Mouse (Mus musculus) layer of hippocampus, adult 9-10 months (tissue): ENCODE data around the gene Rgl2.
A peak's percentile ranks its signal among the peaks of the same experiment; 100 is the strongest.
"Not testable (repeated sequence)": the region's sequence is repeated elsewhere in the genome, so short reads cannot be mapped to it uniquely, and the experiment has no call there.

Experiments used
- DNase-seq: peaks from one replicate; pipeline ENCODE4 v3.0.0; 2022; ENCODE audit warnings: low spot score

Gene Rgl2

DNA sequence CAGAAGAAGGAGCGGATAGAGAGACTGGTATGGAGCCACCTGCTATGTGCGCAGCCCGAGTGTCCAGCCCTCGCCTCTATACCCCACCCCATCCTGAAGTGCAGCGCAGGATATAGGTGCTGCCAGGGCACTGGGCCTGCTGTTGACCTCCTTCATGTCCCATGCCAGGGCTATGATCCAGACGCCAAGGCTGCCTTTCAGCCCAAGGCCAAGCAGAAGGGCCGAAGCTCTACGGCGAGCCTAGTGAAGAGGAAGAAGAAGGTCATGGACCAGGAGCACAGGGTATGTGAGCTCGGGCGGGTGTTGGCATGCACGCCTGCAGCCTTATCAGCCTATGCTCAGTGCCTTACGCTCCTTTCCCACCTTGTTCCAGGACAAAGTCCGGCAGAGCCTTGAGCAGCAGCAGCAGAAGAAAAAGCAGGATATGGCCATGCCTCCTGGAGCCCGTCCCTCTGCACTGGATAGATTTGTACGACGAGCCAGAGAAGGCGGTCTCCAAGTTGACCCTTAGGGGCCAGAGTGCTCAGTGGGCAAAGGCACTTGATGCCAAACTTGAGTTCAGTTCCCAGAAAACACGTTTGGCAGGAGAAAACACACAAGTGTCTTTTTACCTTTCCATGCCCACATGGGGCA lies 19.7 kb downstream of the Rgl2 start:
- no peak for DNase-seq

DNA sequence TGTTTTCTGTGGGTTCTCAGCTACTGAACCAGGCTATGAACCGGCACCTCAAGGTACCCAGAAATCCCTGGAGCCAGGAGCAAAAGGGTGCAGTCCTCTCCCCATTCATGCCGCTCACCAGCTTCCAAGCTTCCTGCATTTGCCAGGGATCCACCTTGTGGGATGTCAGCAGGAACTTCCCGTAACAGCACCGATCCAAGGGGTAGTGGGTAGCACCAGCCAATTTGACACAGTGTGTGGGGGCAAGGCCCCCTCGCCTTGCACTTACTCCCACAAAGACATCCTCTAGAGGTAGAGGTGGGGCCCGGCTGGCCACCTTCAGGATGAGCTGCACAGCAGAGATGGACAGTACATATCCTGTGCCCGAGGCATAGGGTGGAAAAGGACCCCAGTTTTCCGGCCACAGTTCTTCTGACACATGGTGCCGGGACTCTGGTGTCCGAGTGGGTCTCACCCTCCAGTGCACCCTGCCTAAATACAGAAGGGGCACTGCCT lies 20.8 kb downstream of the Rgl2 start:
- no peak for DNase-seq

DNA sequence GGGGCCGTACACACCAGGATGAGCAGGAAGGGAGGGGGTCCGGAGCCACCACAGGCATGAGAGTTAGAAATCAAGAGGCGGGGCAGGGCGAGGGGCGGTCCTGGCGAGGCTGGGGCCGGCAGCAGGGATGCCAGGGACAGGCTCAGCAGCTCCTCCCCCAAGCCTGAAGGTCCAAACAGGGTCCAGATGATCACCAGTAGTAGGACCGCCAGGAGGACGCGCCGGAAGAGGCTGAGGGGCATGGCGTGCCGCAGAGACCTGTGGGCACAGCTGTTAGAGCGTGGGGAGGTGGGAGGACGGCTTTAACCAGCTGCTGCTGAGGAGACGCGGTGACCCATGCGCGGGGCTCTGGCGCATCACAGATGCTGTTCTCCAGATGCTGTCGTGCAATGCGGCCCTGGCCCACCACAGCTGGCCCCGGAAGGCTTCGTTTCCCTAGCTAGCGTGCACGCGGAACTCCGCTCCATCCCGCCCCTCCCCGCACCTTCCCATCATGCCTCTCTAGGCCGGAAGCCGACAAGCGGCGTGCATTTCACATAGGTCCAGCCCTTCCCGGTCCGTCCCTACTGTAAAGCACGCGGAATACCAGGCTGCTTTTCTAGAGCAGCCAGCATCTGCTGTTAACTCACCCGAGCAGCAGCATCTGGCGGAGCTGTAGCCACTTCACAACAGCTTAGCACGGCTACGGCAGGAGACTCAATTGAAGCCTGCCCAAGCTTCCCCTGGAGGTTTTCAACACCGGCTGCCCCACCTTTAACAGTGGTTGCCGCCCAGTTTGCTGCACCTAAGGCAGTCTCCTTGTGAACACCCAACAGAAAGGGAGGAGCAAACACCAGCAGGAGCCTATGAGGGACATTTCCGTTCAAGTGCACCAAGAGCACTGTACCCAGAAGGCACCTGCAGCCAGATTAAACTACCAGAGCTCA lies 21.9 kb downstream of the Rgl2 start, which contains the start of gene B3galt4:
Gene B3galt4 (minus strand): TSS at position 468 of the 926 bp plus-strand sequence.
- DNase-seq = no peak

DNA sequence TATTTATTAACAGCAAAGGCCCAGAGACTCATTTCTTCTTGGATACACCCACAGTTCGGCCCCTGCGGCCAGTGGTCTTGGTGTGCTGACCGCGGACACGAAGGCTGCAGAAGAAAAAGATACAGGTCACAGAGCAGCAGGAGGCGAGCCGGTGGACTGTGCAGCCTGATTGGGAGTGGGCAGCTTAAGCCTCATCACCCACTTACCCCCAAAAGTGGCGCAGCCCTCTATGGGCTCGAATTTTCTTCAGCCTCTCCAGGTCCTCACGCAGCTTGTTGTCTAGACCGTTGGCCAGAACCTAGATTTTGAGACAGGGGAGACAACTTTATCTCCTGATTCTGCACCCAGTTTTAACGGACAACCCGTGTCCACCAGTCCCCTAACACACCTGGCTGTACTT lies 22.7 kb downstream of the Rgl2 start:
- not testable (repeated sequence) for DNase-seq

DNA sequence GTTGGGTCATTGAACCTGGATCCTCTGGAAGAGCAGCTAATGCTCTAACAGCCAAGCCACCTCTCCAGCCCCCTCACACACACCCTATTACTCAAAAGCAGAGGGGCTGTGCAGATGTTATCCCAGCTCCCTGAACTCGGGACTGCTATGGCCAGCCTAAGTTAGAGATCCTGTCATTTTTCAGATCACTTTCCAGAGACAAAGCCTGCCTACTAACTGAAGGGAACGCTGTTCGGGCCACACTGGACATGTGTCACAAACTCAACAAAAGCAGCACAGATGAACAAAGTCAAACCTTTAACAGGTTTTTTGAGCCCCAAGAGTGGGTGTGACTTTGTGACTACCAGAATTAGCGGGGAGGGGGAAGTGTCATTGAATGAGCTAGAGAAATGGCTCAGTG lies 23.5 kb downstream of the Rgl2 start:
- no peak for DNase-seq

DNA sequence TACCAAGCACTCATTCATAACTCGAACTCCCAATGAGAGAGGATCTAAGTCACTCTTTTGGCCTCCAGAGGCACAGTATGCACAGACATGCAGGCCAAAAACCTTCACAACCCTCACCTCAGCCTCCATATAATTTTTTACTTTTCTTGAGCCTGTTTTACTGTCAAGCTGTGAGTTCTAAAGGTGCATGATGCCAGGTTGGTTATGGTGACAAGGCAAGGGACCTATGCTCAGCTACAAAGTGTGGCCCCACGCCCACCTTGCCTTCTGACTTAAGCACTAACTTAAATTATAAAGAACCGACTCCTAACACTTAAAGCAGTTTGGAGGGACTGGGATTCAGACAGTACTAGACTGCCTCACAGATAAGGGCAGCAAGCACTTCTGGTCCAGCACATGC lies 24.0 kb downstream of the Rgl2 start:
- no peak for DNase-seq

DNA sequence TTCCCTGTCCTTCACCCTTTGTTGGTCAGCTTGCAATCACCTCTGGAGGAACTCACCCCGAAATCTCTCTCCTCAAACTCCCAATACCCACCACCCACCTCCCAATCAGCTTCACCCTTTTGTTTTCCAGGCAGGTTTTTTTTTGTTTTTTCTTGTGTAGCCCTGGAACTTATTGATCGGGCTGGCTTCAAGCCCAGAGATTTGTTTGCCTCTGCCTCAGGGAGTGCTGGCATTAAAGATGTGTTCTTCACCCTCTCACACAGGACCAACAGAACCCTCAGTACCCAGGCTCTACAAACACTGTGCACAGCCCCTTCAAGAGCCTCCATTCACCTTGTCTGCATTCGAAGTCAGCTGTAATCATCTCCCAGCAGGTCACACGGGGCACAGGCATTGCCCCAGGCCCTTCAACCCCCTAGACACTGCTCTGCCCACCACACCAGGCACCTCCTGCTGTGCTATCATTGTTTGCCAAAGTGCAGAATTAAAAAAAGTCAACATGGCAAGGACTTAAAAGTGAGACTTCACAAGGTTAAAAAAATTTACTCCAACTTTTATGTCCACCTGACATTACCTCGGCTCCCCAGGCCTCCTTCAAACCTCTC lies 24.7 kb downstream of the Rgl2 start:
- DNase-seq = no peak

DNA sequence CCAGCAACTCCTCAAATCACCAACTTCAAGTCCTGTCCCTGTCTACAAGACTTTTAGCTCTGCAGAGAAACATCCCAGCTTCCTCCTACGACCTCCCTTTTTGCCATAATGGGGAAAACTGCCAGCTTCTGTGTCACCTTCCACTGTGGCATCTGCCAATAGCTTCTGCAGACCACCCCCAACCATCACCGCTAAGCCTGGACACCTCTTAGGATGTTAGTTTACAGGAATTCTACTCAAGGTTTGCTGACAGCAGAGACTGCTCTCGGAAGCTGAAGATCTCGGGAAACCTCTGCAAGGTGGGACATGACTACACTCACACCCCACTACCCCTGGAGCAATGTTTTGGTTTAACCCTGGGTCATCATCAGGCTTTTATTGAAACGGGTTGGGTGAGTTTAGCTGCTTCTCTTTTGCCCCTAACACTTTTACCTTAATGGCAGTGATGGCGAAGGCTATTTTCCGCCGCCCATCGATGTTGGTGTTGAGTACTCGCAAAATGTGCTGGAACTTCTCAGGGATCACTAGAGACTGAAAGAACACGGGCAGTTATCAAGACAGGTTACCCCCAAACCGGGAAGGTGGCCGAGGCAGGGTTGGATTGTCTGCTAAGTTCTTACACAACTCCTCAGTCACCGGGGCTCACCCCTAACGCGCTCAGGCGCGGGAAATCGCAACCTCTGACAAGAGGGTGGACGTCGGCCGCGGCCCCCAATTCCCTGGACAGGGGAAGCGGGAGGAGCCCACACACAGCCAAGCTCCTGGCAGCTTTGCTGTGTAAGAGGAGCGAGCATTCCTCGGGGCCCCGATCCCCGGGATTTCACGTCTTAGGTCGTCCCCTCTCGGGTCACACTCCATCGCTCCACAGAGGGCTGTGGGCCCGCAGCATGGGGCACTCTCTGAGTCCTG lies 25.6 kb downstream of the Rgl2 start:
- no peak for DNase-seq

DNA sequence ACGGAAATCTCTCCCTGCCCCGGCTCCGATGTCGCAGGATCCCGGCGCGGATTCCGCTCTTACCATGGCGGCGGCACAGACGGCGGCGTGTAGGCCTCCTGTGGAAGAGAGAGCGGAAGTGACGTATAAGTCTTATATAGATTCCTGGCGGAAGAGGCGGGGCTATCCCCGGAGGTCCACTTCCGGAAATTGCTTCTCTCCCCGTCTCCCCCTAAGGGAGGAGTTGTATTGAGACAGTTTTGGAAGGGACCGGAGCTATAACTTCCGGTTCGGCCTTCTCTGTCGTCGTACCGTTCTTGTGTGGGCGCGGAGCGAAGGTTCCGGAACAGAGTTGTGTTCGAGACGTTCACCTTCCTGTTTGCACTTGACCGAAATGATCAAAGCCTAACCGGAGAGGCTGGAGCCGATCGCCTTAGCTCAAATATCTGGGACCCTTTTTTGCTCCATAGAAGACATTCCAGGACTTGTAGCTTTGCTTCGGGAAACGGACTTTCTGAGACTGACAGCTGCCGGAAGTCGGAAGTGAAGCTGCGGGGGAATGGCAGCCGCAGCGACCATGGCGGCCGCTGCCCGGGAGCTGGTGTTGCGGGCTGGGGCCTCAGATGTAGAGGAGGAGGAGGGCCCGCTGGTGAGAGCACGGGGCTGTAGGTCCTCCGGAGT lies 26.3 kb downstream of the Rgl2 start, which contains the start of the genes Vps52 and Rps18:
Gene Vps52 (plus strand): TSS at position 258 of the 660 bp plus-strand sequence.
Gene Rps18 (minus strand): TSS at position 447 of the 660 bp plus-strand sequence.
- DNase-seq = peak; percentile 95

DNA sequence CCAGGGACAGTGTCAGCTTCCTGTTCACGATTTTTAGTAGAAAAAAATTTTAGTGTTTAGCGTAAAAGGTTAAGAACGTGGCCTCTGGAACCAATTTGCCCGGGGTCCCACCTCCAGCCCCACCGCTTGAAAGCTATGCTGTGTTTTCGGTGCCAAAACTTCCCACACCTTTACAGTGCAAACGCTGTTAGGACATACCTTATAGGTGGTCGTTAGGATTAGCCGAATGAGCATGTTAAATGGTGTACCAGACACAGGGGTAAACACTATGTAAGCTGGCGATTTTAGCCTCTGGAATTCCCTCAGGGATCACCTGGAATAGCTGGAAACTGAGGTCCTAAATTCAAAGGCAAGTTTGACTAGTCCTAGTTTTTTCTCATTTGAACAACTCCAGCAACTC lies 27.0 kb downstream of the Rgl2 start:
- DNase-seq = no peak

DNA sequence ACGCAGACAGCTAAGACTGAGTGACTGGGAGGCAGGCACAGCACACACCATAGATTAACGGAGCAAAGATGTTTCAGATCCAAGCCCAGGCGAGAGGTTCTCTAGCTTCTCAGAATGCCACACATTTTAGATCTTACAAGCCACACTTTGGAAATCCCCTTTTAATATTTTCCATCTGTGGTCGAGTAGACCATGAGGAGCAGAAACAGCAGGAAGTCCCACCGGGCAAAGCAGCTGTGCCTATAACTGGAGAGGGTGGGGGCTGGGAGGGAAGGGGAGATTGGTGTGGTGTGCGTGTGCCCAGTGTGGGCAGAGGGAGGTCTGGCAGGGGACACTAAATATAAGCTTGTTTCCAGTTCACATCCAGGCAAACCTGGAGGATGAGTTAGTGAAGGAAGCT lies 28.1 kb downstream of the Rgl2 start:
- no peak for DNase-seq

DNA sequence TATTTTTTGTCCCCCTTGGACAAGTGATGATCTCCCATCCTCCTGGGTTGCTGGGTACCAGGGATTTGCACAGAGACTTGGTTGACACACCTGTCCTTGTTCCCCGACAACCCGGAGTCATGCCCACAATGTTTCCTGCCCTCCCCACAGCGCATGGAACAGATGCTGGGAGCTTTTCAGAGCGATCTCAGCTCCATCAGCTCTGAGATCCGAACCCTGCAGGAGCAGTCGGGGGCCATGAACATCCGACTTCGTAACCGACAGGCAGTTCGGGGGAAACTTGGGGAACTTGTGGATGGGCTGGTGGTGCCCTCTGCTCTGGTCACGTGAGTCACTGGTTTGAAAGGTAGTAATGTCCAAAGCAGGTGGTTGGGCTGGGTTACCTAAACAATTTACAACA lies 29.1 kb downstream of the Rgl2 start:
- DNase-seq = no peak

DNA sequence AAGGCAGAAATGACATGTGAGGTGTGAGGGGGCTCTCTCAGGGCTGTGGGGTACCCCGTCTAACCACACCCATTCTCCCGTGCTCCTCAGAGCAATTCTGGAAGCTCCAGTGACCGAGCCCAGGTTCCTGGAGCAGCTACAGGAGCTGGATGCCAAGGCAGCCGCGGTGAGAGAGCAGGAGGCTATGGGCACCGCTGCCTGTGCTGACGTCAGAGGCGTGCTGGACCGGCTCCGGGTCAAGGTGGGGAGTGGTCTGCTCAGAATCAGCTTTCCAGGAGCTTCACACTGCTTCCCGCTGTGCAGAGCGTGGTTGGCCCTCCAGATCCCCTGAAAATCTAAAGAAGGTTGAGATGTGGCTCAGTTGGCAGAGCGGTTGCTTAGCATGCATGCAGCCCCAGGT lies 29.8 kb downstream of the Rgl2 start:
- DNase-seq = no peak

DNA sequence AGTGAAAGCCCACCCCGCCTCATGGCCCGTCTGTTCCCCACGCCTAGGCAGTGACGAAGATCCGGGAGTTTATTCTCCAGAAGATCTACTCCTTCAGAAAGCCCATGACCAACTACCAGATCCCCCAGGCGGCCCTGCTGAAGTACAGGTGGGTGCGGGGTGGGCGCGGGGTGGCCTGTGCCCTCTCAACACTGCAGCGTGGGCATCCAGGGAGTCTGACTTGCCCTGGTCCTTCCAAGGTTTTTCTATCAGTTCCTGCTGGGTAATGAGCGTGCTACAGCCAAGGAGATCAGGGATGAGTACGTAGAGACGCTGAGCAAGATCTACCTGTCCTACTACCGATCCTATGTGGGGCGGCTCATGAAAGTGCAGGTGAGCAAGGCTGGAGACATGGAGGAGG lies 30.6 kb downstream of the Rgl2 start:
- DNase-seq = no peak

DNA sequence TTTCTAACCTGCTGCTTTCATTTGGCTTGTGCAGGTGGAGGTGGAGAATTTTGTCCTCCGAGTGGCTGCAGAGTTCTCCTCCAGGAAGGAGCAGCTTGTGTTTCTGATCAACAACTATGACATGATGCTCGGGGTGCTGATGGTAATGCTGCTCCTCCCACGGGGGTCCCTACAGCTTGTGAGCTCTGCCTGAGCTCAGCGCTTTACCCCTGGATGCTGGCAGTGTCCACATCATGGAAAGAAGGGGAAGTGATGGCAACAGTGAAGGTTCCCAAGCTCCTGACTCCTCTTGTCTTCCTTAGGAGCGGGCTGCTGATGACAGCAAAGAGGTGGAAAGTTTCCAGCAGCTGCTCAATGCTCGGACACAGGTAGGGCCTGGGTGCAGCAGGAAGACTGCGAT lies 33.5 kb downstream of the Rgl2 start:
- no peak for DNase-seq

DNA sequence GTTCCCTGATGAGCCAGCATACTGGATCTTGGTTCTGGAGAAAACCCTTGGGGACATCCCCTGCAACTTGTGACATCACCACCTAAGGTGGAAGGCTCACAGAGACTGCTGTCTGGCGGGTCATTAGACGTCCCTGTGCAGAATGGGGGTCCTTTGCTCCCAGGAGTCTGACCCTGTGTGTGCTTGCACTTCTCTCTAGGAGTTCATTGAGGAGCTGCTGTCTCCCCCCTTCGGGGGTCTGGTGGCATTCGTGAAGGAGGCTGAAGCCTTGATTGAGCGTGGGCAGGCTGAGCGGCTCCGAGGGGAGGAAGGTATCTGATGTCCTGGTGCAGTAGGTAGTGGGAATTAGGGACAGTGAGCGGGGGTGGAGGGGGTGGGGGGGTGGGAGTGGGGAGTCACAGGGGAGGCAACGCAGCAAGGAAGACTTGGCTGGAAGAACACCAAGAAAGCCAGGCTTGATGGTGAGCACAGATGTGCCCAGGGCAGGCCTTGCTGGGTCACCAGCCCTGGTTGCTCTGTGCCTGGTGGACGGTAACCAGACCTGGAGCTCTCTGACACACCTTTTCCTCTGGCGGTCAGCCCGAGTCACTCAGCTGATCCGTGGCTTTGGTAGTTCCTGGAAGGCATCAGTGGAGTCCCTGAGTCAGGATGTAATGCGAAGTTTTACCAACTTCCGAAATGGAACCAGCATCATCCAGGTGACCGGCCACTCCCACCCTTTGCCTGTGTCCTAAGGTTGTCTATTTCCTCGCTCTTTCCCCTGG lies 35.9 kb downstream of the Rgl2 start:
- no peak for DNase-seq

DNA sequence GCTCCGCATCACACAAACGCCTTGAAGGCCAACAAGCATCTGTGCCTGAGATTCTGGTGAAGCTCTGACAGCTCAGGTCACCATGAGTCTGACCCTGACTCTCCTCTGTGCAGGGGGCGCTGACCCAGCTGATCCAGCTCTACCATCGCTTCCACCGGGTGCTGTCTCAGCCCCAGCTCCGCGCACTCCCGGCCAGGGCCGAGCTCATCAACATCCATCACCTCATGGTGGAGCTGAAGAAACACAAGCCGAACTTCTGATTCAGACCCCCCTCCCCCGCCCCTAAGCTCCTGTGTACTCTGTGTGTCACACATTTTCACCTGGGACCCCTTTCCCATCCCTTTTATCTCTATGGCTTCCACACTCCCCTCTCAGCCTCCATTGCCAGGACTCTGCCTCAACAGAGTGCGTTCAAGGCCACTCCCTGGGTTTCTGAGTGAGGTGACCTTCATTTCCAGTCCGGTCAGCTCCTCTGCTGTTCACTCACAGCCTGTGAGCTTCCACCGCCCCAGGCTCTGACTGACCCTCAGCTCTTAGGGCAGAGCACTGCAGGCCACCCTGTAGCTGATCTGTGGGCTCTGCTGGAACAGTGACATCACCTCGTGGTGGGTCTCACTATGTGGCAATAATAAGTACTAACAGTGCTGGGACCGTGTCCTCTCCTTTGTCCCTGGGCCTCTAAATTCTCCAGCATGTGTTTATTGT lies 36.7 kb downstream of the Rgl2 start:
- no peak for DNase-seq

DNA sequence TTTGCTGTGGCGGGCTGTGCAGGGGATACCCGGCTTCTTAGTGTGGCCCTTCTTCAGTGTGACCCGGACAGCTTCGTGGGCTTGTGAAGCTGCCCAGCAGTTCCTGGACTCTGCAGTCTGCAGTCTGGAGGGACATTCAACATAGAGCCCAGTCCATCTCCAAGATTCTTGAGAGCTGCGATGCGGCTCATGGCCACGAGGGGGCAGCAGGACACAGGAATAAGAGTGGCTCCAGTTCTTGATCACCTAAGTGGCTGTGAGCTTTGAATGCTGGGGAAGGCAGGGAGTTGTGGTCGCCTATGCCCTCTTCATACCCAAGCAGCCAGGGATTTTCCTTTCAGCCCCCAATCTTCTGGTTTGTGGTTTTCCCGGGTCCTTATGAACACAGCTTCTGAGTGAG lies 39.1 kb downstream of the Rgl2 start:
- no peak for DNase-seq

DNA sequence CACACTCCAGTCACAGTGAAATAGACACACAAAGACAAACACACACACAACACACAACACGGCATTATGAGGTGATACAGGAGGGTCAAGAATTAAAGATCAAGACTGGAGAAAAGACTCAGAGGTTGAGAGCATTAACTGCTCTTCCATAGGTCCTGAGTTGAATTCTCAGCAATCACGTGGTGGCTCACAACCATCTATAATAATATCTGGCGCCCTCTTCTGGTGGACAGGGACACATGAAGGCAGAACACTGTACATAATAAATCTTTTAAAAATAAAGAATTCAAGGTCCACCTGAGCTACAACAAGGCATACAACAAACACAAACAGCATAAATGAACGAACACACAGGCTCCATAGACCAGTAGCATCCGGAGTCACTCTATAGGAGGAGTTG lies 39.6 kb downstream of the Rgl2 start:
- no peak for DNase-seq

DNA sequence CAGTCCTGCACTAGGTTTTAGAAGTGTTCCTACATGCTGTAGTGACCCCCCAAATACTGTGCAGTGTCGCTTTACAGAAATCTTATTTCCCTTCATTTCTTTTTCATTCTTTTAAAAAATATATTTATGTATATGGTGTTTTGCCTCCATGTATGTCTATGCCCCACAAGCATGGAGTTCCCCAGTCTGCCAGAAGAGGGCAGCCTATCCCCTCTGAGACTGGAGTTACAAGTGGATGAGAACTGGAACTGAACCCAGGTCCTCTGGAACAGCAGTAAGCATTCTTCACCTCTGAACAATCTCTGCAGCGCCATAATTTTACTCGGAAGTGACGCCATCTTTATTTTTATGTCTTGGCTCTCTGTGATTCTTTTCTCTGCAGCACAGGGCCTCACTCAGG lies 40.1 kb downstream of the Rgl2 start:
- DNase-seq = no peak
